Mouse (Mus musculus) G1E (cell line): ENCODE measurements around the gene Akt3.

Source experiments
- CTCF ChIP-seq: IDR thresholded peaks from 2 replicates; pipeline ENCODE4 v1.5.1; 2012; ENCODE audit warnings: low read depth, low read length, inconsistent platforms, mixed read lengths
- GATA1 ChIP-seq: IDR thresholded peaks from 2 replicates; pipeline ENCODE4 v1.6.1; 2012; ENCODE audit warnings: borderline replicate concordance, low read length, inconsistent platforms, mixed read lengths
- POLR2AphosphoS5 ChIP-seq: IDR thresholded peaks from 2 replicates; pipeline ENCODE4 v1.6.1; 2012; ENCODE audit warnings: low read depth, low read length, inconsistent platforms; ENCODE audit not compliant: insufficient replicate concordance

GRCm38 (mm10) chr1:176997254-176997653, 260.7 kb downstream of the Akt3 start:
- TF ChIP-seq CTCF (no peak), POLR2AphosphoS5 (no peak), GATA1 (no peak)
